Mouse (Mus musculus) bone marrow macrophage, adult 2 months (primary cell): Measurements from ENCODE around the gene Ermap.

ENCODE experiments used
- CTCF ChIP-seq: IDR thresholded peaks from 2 replicates; pipeline ENCODE4 v1.5.1; 2012; ENCODE audit warnings: low read depth, mild to moderate bottlenecking, low read length, moderate library complexity
- POLR2A ChIP-seq: IDR thresholded peaks from 2 replicates; pipeline ENCODE4 v1.6.1; 2012; ENCODE audit warnings: mild to moderate bottlenecking, low read depth, low read length, borderline replicate concordance

DNA sequence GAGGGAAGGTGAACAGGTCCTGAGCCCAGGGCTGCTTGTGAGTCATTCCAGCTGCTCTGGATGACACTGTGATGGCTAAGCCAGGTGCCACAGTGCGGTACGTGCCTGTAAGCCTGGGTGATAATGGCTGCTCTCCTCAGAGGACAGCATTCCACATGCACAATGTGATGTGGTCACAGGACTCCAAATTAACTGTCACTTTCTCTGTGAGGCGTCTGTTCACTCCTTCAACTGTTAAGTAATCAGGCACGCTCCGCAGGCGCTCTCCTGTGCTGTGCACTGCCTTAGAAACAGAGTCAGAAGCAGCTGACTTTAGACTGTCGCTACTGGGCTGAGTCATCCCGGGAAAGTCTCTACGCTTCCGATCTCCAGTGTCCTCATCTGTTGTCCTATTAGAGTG, 48.6 kb downstream of the Ermap start:
- TF ChIP-seq POLR2A: no peak
- TF ChIP-seq CTCF: no peak
